Mouse (Mus musculus) small intestine, adult 2 months (tissue): ENCODE measurements around the gene Mfsd6.

Source experiments
- CTCF ChIP-seq: fragments of 200-500 bp; IDR thresholded peaks from 2 replicates; pipeline ENCODE4 v1.5.1; 2012; ENCODE audit warnings: low read depth, mild to moderate bottlenecking, control low read depth, inconsistent platforms, low read length, moderate library complexity, mixed read lengths; ENCODE audit not compliant: insufficient replicate concordance, insufficient read length; ENCODE audit errors: extremely low read depth
- POLR2A ChIP-seq: fragments of 200-500 bp; IDR thresholded peaks from 2 replicates; pipeline ENCODE4 v1.6.1; 2012; ENCODE audit warnings: low read depth, mild to moderate bottlenecking, control low read depth, inconsistent platforms, low read length, moderate library complexity

DNA sequence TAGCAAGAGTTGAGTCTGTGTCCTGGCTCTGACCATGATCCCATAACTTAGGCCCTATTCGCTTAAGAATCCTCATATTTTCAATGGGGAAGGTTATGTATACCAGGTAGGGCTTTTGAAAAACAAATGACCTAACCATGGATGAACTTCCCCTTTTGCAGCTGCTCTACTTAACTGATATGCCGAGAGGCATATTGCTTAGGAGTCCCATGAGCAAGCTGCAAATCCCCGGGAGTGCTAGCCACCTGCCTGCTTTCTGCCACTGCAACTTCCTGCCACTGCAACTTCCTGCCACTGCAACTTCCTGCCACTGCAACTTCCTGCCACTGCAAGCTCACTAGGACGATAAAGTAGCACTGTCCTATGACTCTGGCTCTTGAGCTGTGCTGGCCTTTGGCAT is 72.1 kb downstream of the Mfsd6 start:
- TF ChIP-seq CTCF (no peak), POLR2A (no peak)
